ENCODE assay signal across 17 mouse cellular contexts in genomic region chr8:108936695-108937448, GRCm38 (mm10).
A peak's percentile ranks its signal among the peaks of the same experiment; 100 is the strongest.
DNase-seq lines count a peak whose midpoint lies in the region; ATAC-seq and TF ChIP-seq lines count a peak whose summit lies in the region.
"Had no signal": no experiment of that assay in that cellular context is flagged by ENCODE, and none has a peak within 500 bp of the region (broad histone marks: within the 10 kb centered on the region; RNA-seq: fewer than 3 reads in every experiment).

No protein-coding gene starts in this region.

- peak overlapping the region; percentile 41; the same call in 1 of the 2 replicates for H3K27ac ChIP-seq in limb, embryonic 12.5 days
- H3K27ac ChIP-seq in limb, embryonic 10.5 days = no peak overlapping the region
- peak overlapping the region; percentile 68 for H3K27ac ChIP-seq in hindbrain, embryonic 12.5 days
- peak overlapping the region; percentile 81 for H3K27ac ChIP-seq in midbrain, embryonic 15.5 days
- no peak overlapping the region for H3K27ac ChIP-seq in liver, postnatal 0 days (ENCODE audit: low read depth)
- H3K27ac ChIP-seq: liver, embryonic 15.5 days had no signal

- no peaks in the 10 kb centered on the region for H3K27me3 ChIP-seq in limb, embryonic 12.5 days
- H3K27me3 ChIP-seq in limb, embryonic 10.5 days (ENCODE audit: low read depth, poor library complexity, severe bottlenecking) = no peaks in the 10 kb centered on the region
- no peaks in the 10 kb centered on the region for H3K27me3 ChIP-seq in hindbrain, embryonic 12.5 days
- H3K27me3 ChIP-seq in midbrain, embryonic 15.5 days (replicated peaks) = no peaks in the 10 kb centered on the region
- no peaks in the 10 kb centered on the region for H3K27me3 ChIP-seq in liver, postnatal 0 days (ENCODE audit: insufficient read depth, low read length)
- H3K27me3 ChIP-seq: liver, embryonic 15.5 days; Patski had no signal

- no peak overlapping the region for H3K4me3 ChIP-seq in limb, embryonic 12.5 days (replicated peaks)
- H3K4me3 ChIP-seq in limb, embryonic 10.5 days = no peak overlapping the region
- H3K4me3 ChIP-seq in hindbrain, embryonic 12.5 days = no peak overlapping the region
- no peak overlapping the region for H3K4me3 ChIP-seq in midbrain, embryonic 15.5 days
- no peak overlapping the region for H3K4me3 ChIP-seq in liver, postnatal 0 days (ENCODE audit: low read depth, low read length)
- H3K4me3 ChIP-seq: liver, embryonic 15.5 days had no signal

- no peak for ATAC-seq in limb, embryonic 12.5 days (ENCODE audit: insufficient number of reproducible peaks, insufficient read depth, low FRiP score, low TSS enrichment, low read depth)
- no peak for ATAC-seq in hindbrain, embryonic 12.5 days (ENCODE audit: low FRiP score)
- 0 out of 2 replicates have a peak, but pooled peaks have one; percentile 7 for ATAC-seq in midbrain, embryonic 15.5 days (replicated peaks)
- ATAC-seq in activated CD4-positive, CD25-positive, alpha-beta regulatory T cell, adult 4 months = no peak
- ATAC-seq in liver, postnatal 0 days = no peak
- ATAC-seq: Patski had no signal

- H3K4me2 ChIP-seq in limb, embryonic 12.5 days = no peak overlapping the region
- no peak overlapping the region for H3K4me2 ChIP-seq in hindbrain, embryonic 12.5 days (replicated peaks)
- no peak overlapping the region for H3K4me2 ChIP-seq in midbrain, embryonic 15.5 days
- H3K4me2 ChIP-seq in liver, postnatal 0 days (ENCODE audit: low read depth, low read length) = no peak overlapping the region
- H3K4me2 ChIP-seq: heart, embryonic 11.5 days; liver, embryonic 15.5 days had no signal

- H3K36me3 ChIP-seq in limb, embryonic 12.5 days = peaks cover 80% of the 10 kb centered on the region
- H3K36me3 ChIP-seq in limb, embryonic 10.5 days = peaks cover 81% of the 10 kb centered on the region
- peaks cover 35% of the 10 kb centered on the region for H3K36me3 ChIP-seq in hindbrain, embryonic 12.5 days
- peaks cover 11% of the 10 kb centered on the region; the same call in 1 of the 2 replicates for H3K36me3 ChIP-seq in midbrain, embryonic 15.5 days (replicated peaks)
- peaks cover 7% of the 10 kb centered on the region; the same call in 1 of the 2 replicates for H3K36me3 ChIP-seq in liver, postnatal 0 days (replicated peaks; ENCODE audit: insufficient read depth, low read length)
- H3K36me3 ChIP-seq: liver, embryonic 15.5 days had no signal

- H3K9ac ChIP-seq in limb, embryonic 12.5 days (replicated peaks) = no peak overlapping the region
- H3K9ac ChIP-seq in hindbrain, embryonic 12.5 days = no peak overlapping the region
- no peak overlapping the region for H3K9ac ChIP-seq in midbrain, embryonic 15.5 days
- H3K9ac ChIP-seq in liver, postnatal 0 days (replicated peaks) = no peak overlapping the region
- H3K9ac ChIP-seq: liver, embryonic 15.5 days had no signal

- no peak for DNase-seq in limb, embryonic 10.5 days (ENCODE audit: low spot score)
- peak; percentile 40 for DNase-seq in brain, embryonic 18.5 days (ENCODE audit: low read depth, low spot score)
- DNase-seq in left cerebral cortex, adult 8-10 months (ENCODE audit: low spot score in 2 of 2) = no peak
- no peak for DNase-seq in liver, postnatal 0 days
- DNase-seq: cerebellum, adult 18-20 months; gastrocnemius, postnatal 25 days; kidney, adult 9 months; lung, postnatal 4 days; right cerebral cortex, postnatal 4 days; thymus, postnatal 36 days had no signal

- H3K9me3 ChIP-seq in limb, embryonic 12.5 days = no peaks in the 10 kb centered on the region
- no peaks in the 10 kb centered on the region for H3K9me3 ChIP-seq in limb, embryonic 10.5 days (replicated peaks)
- no peaks in the 10 kb centered on the region; the same call in 1 of the 2 replicates for H3K9me3 ChIP-seq in hindbrain, embryonic 12.5 days (replicated peaks)
- no peaks in the 10 kb centered on the region for H3K9me3 ChIP-seq in midbrain, embryonic 15.5 days
- no peaks in the 10 kb centered on the region for H3K9me3 ChIP-seq in liver, postnatal 0 days (ENCODE audit: low read length)
- H3K9me3 ChIP-seq: liver, embryonic 15.5 days had no signal

- TF ChIP-seq CTCF in liver, postnatal 0 days (IDR thresholded peaks at IDR 0.05; ENCODE audit: low read depth) = no peak

- TF ChIP-seq EP300 in liver, postnatal 0 days (IDR thresholded peaks at IDR 0.05; ENCODE audit: low read depth) = no peak

- 78% methylated on average over 19 of the region's 19 CpGs for WGBS in limb, embryonic 12.5 days
- 84% methylated on average over 19 of the region's 19 CpGs for WGBS in limb, embryonic 10.5 days
- 74% methylated on average over 19 of the region's 19 CpGs for WGBS in hindbrain, embryonic 12.5 days
- WGBS in midbrain, embryonic 15.5 days = 43% methylated on average over 19 of the region's 19 CpGs
- 65% methylated on average over 19 of the region's 19 CpGs for WGBS in liver, postnatal 0 days (ENCODE audit: insufficient replicate concordance)

- peaks cover 13% of the 10 kb centered on the region for H3K4me1 ChIP-seq in limb, embryonic 12.5 days (replicated peaks)
- H3K4me1 ChIP-seq in limb, embryonic 10.5 days = peaks cover 45% of the 10 kb centered on the region
- peaks cover 34% of the 10 kb centered on the region for H3K4me1 ChIP-seq in hindbrain, embryonic 12.5 days
- peaks cover 45% of the 10 kb centered on the region for H3K4me1 ChIP-seq in midbrain, embryonic 15.5 days
- no peaks in the 10 kb centered on the region for H3K4me1 ChIP-seq in liver, postnatal 0 days (ENCODE audit: insufficient read depth)
- H3K4me1 ChIP-seq: liver, embryonic 15.5 days had no signal

Comparison
In these comparisons a context has a peak if more than half of its experiments do, and no peak if none do; other contexts are left out.
1. H3K27ac ChIP-seq: peak in limb, embryonic 12.5 days (single experiment), hindbrain, embryonic 12.5 days (single experiment) and midbrain, embryonic 15.5 days (single experiment); none in limb, embryonic 10.5 days (single experiment) and liver, postnatal 0 days (single experiment).